Mouse (Mus musculus): ENCODE measurements around the gene Eya4. TPM values are rescaled to one million over a fixed set of nuclear protein-coding genes. Genes with fewer than 3 reads are reported as not detected.

The Eya4 gene
- total RNA-seq, 4 experiments from 2014 or later, result 0.59 to 2.1 (median 1.6) TPM

GRCm38 (mm10) chr10:23230863-23231262 is 119.7 kb downstream of the Eya4 start:
- peak; percentile 10 for DNase-seq

GRCm38 (mm10) chr10:23223336-23223735 is 127.2 kb downstream of the Eya4 start:
- no peak for DNase-seq

- no peak for DNase-seq
These were observed 130.2 kb downstream of the Eya4 start for GRCm38 (mm10) chr10:23220432-23220831.

- DNase-seq, result no peak
These were observed 133.8 kb downstream of the Eya4 start for GRCm38 (mm10) chr10:23216815-23217214.

GRCm38 (mm10) chr10:23211381-23211780 is 139.2 kb downstream of the Eya4 start:
- no peak for DNase-seq

- no peak for DNase-seq
These were observed 146.7 kb downstream of the Eya4 start for GRCm38 (mm10) chr10:23203885-23204284.

GRCm38 (mm10) chr10:23203144-23203838 is 147.3 kb downstream of the Eya4 start:
- no peak for DNase-seq

GRCm38 (mm10) chr10:23202591-23202990 is 148.0 kb downstream of the Eya4 start:
- no peak for DNase-seq

GRCm38 (mm10) chr10:23198251-23198650 is 152.3 kb downstream of the Eya4 start:
- no peak for DNase-seq

GRCm38 (mm10) chr10:23196336-23196735 is 154.2 kb downstream of the Eya4 start:
- no peak for DNase-seq

- no peak for DNase-seq
These were observed 155.2 kb downstream of the Eya4 start for GRCm38 (mm10) chr10:23195337-23195736.

GRCm38 (mm10) chr10:23189836-23190235 is 160.8 kb downstream of the Eya4 start:
- no peak for DNase-seq

GRCm38 (mm10) chr10:23185391-23185790 is 165.2 kb downstream of the Eya4 start:
- no peak for DNase-seq

GRCm38 (mm10) chr10:23181572-23182493 is 168.8 kb downstream of the Eya4 start:
- no peak for DNase-seq

GRCm38 (mm10) chr10:23179285-23179684 is 171.3 kb downstream of the Eya4 start:
- no peak for DNase-seq

- DNase-seq, result no peak
These were observed 173.1 kb downstream of the Eya4 start for GRCm38 (mm10) chr10:23177347-23178046.

- no peak for DNase-seq
These were observed 173.8 kb downstream of the Eya4 start for GRCm38 (mm10) chr10:23176666-23177346.

GRCm38 (mm10) chr10:23171541-23171940 is 179.0 kb downstream of the Eya4 start:
- DNase-seq, result peak; percentile 13

GRCm38 (mm10) chr10:23165089-23165642 is 185.4 kb downstream of the Eya4 start:
- DNase-seq, result no peak

- no peak for DNase-seq
These were observed 190.7 kb downstream of the Eya4 start for GRCm38 (mm10) chr10:23159844-23160243.

- DNase-seq, result no peak
These were observed 191.4 kb downstream of the Eya4 start for GRCm38 (mm10) chr10:23159138-23159537.
